Mouse (Mus musculus) heart, embryonic 12.5 days (tissue): ENCODE results near the gene Immp2l. TPM values are rescaled to one million over a fixed set of nuclear protein-coding genes. Genes with fewer than 3 reads are reported as not detected.
"Not testable (repeated sequence)": the region's sequence is repeated elsewhere in the genome, so short reads cannot be mapped to it uniquely, and the experiment has no call there.

ENCODE experiments used
- ATAC-seq: fragments of 200-750 bp; cut with Nextera tagmentation; 2 replicates; pipeline ENCODE4 v1.8.0; 2017; ENCODE audit warnings: moderate TSS enrichment, moderate library complexity; ENCODE audit not compliant: insufficient number of reproducible peaks, low FRiP score
- H3K27ac ChIP-seq: fragments of 300-500 bp; sonication (generic); 2 replicates; pipeline ENCODE4 v1.5.1; 2016; ENCODE audit warnings: mild to moderate bottlenecking, moderate library complexity; ENCODE audit not compliant: poor library complexity, severe bottlenecking
- H3K27me3 ChIP-seq: fragments of 300-500 bp; sonication (generic); replicated peaks from 2 replicates; pipeline ENCODE4 v1.6.1; 2016; ENCODE audit warnings: mild to moderate bottlenecking, moderate library complexity
- H3K36me3 ChIP-seq: fragments of 300-500 bp; sonication (generic); 2 replicates; pipeline ENCODE4 v1.6.1; 2016; ENCODE audit warnings: mild to moderate bottlenecking, moderate library complexity
- H3K4me1 ChIP-seq: fragments of 300-500 bp; sonication (generic); replicated peaks from 2 replicates; pipeline ENCODE4 v1.6.1; 2016; ENCODE audit warnings: mild to moderate bottlenecking
- H3K4me2 ChIP-seq: fragments of 300-500 bp; sonication (generic); 2 replicates; pipeline ENCODE4 v1.6.1; 2016; ENCODE audit warnings: mild to moderate bottlenecking, moderate library complexity
- H3K4me3 ChIP-seq: fragments of 300-500 bp; sonication (generic); 2 replicates; pipeline ENCODE4 v1.5.1; 2016; ENCODE audit warnings: mild to moderate bottlenecking
- H3K9ac ChIP-seq: fragments of 300-500 bp; sonication (generic); 2 replicates; pipeline ENCODE4 v1.6.1; 2016; ENCODE audit warnings: mild to moderate bottlenecking, moderate library complexity
- H3K9me3 ChIP-seq: fragments of 300-500 bp; sonication (generic); replicated peaks from 2 replicates; pipeline ENCODE4 v1.6.1; 2016; ENCODE audit warnings: mild to moderate bottlenecking, moderate library complexity
- WGBS: fragments of 180-500 bp; shearing (Covaris S2); methylation state at CpG from one replicate; pipeline ENCODE4 v1.1.7; 2016; 5-methylcytosine and 5-hydroxymethylcytosine counted together
- polyA plus RNA-seq: library from polyadenylated mRNA; unstranded; fragments of >200 nt; fragmentation: Nextera tagmentation; extraction: Ambion mirVana; gene quantifications from 2 replicates; pipeline ENCODE4 v1.2.1, GENCODE M21; 2016

The Immp2l gene
- polyA plus RNA-seq, 1 experiment from 2014 or later, result 12.4 TPM

DNA sequence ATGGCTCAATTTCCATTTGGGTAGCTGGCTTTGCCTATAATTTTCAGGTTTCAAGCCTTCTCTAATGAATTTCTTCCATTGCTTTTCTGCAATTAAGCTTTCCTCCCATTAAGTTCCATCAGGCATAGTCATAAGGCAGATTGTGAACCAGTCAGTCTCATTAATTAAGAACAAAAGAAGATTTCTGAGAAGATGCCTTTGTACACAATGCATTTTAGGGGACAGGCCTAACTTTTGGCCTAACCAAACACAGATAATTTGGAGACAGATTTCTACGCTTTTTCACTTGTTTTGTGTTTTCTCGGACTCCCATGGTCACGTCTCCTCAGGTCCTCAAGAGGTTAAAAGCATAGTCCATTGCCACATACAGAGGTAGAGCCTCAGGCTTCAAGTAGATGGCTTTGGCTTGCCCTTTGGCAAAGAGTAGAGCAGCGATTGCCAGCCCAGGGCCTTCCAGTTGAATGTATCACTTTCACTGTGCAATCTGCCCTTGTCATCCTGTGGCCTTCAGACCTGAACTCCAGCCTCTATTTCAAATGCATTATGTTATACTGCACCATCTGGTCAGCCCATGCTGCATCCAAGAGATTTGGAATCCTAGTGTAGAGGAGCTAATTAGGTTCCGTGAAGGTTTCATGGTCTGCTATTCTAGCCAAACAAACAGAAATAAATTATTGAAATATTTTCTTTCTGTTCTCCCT, 750.9 kb downstream of the Immp2l start:
- Histone ChIP-seq H3K36me3 (no peaks in the 10 kb centered on the region), H3K27me3 (no peaks in the 10 kb centered on the region), H3K4me2 (no peak overlapping the region), H3K27ac (no peak overlapping the region), H3K4me1 (0 out of 2 replicates have a peak, but pooled peaks cover 4% of the 10 kb centered on the region), H3K9me3 (no peaks in the 10 kb centered on the region), H3K9ac (no peak overlapping the region), H3K4me3 (no peak overlapping the region)
- no peak for ATAC-seq
- WGBS, result 87% methylated on average over 5 of the region's 5 CpGs

DNA sequence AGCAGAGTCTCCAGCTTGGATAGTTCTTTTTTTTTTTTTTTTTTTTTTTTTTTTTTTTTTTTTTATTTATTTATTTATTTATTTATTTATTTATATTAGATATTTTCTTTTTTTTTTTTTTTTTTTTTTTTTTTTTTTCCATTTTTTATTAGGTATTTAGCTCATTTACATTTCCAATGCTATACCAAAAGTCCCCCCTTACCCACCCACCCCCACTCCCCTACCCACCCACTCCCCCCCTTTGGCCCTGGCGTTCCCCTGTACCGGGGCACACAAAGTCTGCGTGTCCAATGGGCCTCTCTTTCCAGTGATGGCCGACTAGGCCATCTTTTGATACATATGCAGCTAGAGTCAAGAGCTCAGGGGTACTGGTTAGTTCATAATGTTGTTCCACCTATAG, 753.9 kb downstream of the Immp2l start:
- H3K36me3 ChIP-seq, H3K27ac ChIP-seq, H3K4me2 ChIP-seq, H3K27me3 ChIP-seq, H3K9me3 ChIP-seq, ATAC-seq, H3K4me1 ChIP-seq, H3K9ac ChIP-seq, H3K4me3 ChIP-seq: not testable (repeated sequence)
- WGBS, result no CpG with 5 or more reads among the region's 4 CpGs

DNA sequence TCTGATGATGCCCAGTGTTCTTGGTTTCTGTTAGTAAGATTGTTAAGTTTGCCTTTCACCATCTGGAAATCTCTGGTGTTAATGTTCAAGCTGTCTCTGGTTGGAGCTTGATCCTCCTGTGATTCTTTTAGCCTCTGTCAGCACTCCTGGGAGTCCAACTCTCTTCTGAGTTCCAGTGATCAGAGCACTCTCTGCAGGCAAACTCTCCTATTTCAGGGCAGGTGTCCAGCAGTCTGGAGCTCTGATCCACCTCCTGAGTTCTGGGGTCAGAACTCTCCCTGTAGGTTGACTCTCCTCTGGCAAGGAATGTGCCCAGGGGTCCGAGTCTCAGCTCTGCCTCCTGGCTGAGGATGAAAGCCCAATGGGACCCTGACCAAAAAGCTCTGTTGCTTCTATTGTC, 769.8 kb downstream of the Immp2l start:
- 72% methylated on average over 1 of the region's 1 CpGs for WGBS
- not testable (repeated sequence) for H3K4me3 ChIP-seq, ATAC-seq

DNA sequence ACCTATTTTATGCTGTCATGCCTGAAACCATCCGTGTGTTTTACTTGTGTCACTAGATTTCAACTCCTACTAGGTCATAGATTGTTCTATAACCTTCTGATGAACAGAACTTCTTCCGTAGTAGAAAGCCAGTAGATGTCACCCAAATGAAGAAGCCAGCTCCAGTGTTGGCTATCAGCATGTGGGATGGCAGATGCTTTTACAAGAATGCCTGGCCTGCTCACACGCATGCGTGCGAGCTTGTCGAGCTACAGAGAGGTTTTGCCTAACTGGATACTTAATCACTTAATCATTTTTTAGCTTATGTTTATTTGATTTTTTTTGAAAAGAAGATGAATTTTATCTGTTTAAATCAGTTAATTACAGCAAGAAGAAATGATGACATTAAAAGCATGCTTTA, 805.6 kb downstream of the Immp2l start:
- Histone ChIP-seq H3K4me2 (no peak overlapping the region), H3K9ac (no peak overlapping the region), H3K36me3 (no peaks in the 10 kb centered on the region), H3K4me1 (no peaks in the 10 kb centered on the region), H3K27me3 (no peaks in the 10 kb centered on the region), H3K4me3 (no peak overlapping the region), H3K27ac (no peak overlapping the region), H3K9me3 (no peaks in the 10 kb centered on the region)
- WGBS, result 84% methylated on average over 6 of the region's 6 CpGs
- ATAC-seq, result no peak

More for the DNA sequence above, 769.8 kb downstream of the Immp2l start:
- not testable (repeated sequence) for H3K4me1 ChIP-seq, H3K4me2 ChIP-seq, H3K27ac ChIP-seq, H3K9me3 ChIP-seq, H3K9ac ChIP-seq, H3K36me3 ChIP-seq, H3K27me3 ChIP-seq

DNA sequence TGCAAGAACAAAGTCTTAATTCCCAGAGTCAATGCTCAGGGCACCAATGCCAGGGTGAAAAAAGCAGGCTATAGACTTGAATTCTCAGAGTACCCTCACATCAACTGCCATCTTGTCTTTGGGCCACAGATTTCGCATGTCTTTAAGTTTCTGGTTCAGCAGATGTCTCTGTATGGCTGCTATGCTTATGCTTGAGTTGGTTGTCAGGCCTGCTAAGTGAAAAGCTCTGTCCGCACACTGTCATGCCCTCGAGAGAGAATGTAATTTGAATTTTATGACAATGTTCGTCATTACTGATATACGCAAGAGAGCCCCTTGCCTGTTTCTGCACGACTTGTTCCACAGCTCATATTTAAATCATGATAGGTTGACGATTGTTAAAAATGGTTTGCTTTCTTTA, 807.8 kb downstream of the Immp2l start:
- whole genome bisulfite sequencing, result 86% methylated on average over 7 of the region's 7 CpGs
- Histone ChIP-seq H3K27ac (no peak overlapping the region), H3K27me3 (no peaks in the 10 kb centered on the region), H3K9ac (no peak overlapping the region), H3K9me3 (no peaks in the 10 kb centered on the region), H3K4me2 (no peak overlapping the region), H3K36me3 (no peaks in the 10 kb centered on the region), H3K4me1 (no peaks in the 10 kb centered on the region), H3K4me3 (no peak overlapping the region)
- no peak for ATAC-seq

DNA sequence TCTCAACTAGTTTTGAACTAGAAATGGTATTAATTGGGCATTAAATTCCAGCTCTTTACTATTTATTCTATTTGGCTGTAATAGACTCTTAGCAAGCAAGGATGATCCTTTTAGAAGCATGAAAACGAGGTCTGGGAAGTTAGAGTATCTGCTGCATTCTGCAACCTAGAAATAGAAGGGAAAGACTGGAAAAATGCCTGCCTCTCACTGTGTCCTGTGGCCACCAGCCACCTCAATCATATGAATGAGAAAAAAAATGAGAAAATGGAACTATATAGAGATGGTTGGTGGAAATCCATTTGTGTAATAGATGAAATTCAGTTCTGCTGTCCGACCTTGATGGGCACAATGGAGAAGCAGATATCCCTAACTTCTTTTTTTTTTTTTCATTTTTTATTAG, 810.8 kb downstream of the Immp2l start:
- Histone ChIP-seq H3K4me2 (no peak overlapping the region), H3K4me3 (no peak overlapping the region), H3K9ac (no peak overlapping the region), H3K36me3 (no peaks in the 10 kb centered on the region), H3K4me1 (0 out of 2 replicates have a peak, but pooled peaks cover 5% of the 10 kb centered on the region), H3K27ac (no peak overlapping the region), H3K9me3 (no peaks in the 10 kb centered on the region), H3K27me3 (no peaks in the 10 kb centered on the region)
- 76% methylated on average over 2 of the region's 2 CpGs for WGBS
- no peak for ATAC-seq

DNA sequence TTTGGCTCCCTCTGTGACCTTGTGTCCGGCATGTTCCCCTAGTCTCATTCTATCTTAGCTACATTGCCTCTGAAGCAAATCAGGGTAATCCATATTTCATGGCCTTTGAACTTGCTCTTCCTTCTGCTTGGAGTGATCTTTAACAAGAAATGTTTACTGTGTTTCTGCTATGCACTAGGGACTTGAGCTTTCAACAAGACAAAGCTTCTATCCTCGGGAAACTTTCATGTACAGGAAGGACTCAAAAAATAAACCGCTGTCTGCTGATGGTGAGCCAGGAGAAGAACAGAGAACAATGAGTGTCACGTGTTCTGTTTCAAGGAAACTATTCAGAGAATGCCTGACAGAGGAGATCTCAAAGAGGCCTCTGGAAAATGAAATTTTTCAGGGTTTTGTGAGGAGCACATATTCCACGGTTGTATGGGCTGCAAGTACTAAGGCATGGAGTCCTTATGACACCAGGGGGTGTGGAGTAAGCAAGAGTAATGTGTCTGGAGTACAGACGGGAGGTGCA, 814.5 kb downstream of the Immp2l start:
- Histone ChIP-seq H3K36me3 (no peaks in the 10 kb centered on the region), H3K27ac (no peak overlapping the region), H3K27me3 (no peaks in the 10 kb centered on the region), H3K4me2 (no peak overlapping the region), H3K4me3 (no peak overlapping the region), H3K4me1 (0 out of 2 replicates have a peak, but pooled peaks cover 5% of the 10 kb centered on the region), H3K9me3 (no peaks in the 10 kb centered on the region), H3K9ac (no peak overlapping the region)
- WGBS, result 49% methylated on average over 6 of the region's 6 CpGs
- peak; percentile 45; the same call in 1 of the 2 replicates for ATAC-seq

DNA sequence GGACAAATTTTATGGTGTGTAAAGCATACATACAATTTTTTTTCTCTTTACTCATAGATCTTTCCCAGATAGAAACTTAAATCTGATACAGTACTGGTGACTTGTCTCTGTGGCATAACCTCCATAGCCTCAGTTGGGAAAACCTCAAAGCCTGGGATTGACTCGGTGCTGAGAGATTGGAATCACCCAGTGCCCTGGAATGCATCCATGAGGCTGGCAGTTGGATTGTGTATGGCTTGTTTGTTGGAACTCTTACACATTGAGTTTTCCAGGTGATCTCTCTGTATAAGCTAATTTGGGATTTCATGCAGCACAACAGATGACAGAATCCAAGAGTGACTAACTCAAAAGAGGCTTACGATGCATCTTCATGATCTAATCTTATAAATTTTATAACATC, 815.4 kb downstream of the Immp2l start:
- ATAC-seq, result no peak
- H3K4me2 ChIP-seq, result no peak overlapping the region
- 0 out of 2 replicates have a peak, but pooled peaks cover 5% of the 10 kb centered on the region for H3K4me1 ChIP-seq
- H3K27ac ChIP-seq, result no peak overlapping the region
- H3K27me3 ChIP-seq, result no peaks in the 10 kb centered on the region
- no peak overlapping the region for H3K9ac ChIP-seq
- H3K36me3 ChIP-seq, result no peaks in the 10 kb centered on the region
- no peak overlapping the region for H3K4me3 ChIP-seq
- WGBS, result 79% methylated on average over 2 of the region's 2 CpGs
- no peaks in the 10 kb centered on the region for H3K9me3 ChIP-seq

DNA sequence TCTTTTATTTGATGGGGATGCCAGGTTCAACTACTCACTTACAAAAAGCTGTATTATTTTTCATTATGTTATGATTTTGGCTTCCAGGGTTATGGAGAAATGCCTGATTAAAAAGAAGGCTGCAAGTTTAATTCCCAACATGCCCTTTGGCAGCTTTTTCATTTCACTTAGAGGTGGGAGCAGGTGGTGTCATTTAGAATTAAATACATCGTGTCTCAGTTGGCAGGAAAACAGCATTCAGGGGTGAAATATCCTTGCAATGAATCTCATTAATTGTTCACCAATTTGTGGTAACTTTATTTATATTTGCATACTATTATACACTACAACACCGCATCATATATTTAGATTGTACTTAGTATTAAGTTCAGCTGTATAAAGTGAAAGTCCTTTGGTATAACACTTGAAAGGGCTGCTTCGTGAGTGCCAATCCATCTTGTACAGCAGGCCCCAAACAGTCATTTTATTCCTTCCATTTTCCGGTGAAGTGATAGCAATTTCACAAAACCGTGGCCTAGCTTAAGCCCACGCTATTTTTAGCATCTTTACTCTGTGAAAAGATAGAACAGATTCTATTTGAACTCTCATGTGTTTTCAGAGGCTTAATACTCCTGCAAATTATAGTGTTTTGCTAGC, 818.9 kb downstream of the Immp2l start:
- no peak for ATAC-seq
- Histone ChIP-seq H3K27ac (no peak overlapping the region), H3K36me3 (no peaks in the 10 kb centered on the region), H3K4me2 (no peak overlapping the region), H3K9ac (no peak overlapping the region), H3K27me3 (no peaks in the 10 kb centered on the region), H3K4me3 (no peak overlapping the region), H3K4me1 (0 out of 2 replicates have a peak, but pooled peaks cover 5% of the 10 kb centered on the region), H3K9me3 (no peaks in the 10 kb centered on the region)
- WGBS, result 53% methylated on average over 6 of the region's 6 CpGs

DNA sequence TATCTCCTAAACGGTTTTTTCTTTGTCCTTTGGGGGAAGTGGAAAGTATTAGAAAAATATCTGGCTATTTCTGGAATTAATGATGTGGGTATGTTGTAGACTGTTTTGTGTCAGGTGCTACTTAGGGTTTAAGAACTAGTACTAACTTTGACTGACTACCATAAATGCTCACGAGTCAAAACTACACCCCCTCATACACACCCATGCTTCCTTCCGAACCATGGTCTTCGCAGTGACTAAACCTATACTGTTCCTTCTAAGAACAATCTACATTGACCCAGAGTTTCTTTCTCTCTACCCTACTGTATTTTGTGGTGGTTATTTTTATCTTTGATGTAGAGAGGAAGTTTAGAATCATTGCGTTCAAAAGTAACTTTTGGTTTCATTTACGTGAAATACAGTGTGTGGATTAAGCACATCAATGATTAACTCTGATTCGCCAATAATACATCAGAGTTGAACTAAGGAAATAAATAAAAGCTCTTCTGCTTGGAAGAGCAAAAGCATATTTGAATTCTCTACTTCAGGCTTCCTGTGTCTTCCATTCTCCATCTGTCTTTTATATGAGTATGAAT, 828.1 kb downstream of the Immp2l start:
- no peaks in the 10 kb centered on the region for H3K36me3 ChIP-seq
- no peaks in the 10 kb centered on the region for H3K9me3 ChIP-seq
- no peak overlapping the region for H3K4me2 ChIP-seq
- H3K27me3 ChIP-seq, result no peaks in the 10 kb centered on the region
- no peak for ATAC-seq
- no peak overlapping the region for H3K27ac ChIP-seq
- WGBS, result 77% methylated on average over 7 of the region's 7 CpGs
- no peak overlapping the region for H3K4me3 ChIP-seq
- no peak overlapping the region for H3K9ac ChIP-seq
- H3K4me1 ChIP-seq, result no peaks in the 10 kb centered on the region

DNA sequence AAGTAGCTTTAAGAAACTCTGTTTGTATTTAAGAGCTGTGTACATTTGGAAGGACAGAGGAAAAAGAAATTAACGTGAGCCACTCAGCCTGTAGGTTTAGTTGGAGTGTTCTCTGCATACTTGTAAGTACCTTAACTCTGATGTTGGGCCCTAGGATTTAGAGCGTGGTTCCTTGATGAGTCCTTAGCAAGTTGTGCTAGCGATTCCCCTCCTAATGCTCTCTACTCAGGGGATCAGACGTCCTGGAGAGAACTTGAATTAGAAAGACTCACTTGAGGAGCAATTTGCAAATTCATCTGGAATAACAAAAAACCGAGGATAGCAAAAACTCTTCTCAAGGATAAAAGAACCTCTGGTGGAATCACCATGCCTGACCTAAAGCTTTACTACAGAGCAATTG, 835.8 kb downstream of the Immp2l start:
- WGBS, result 39% methylated on average over 5 of the region's 5 CpGs
- not testable (repeated sequence) for H3K36me3 ChIP-seq, ATAC-seq, H3K4me1 ChIP-seq, H3K9me3 ChIP-seq, H3K4me2 ChIP-seq, H3K9ac ChIP-seq, H3K4me3 ChIP-seq, H3K27ac ChIP-seq, H3K27me3 ChIP-seq
